Mouse (Mus musculus) ES-Bruce4 (cell line): ENCODE results near the gene Psat1. TPM values are rescaled to one million over a fixed set of nuclear protein-coding genes. Genes with fewer than 3 reads are reported as not detected.

Experiments
- H3K27ac ChIP-seq: 2 replicates; pipeline ENCODE4 v1.5.1; 2012; ENCODE audit warnings: low read length, inconsistent platforms; ENCODE audit not compliant: insufficient read depth
- H3K27me3 ChIP-seq: 2 replicates; pipeline ENCODE4 v1.6.1; 2012; ENCODE audit warnings: mild to moderate bottlenecking, low read length, inconsistent platforms; ENCODE audit not compliant: control insufficient read depth, poor library complexity, insufficient read depth, severe bottlenecking
- H3K36me3 ChIP-seq: 2 replicates; pipeline ENCODE4 v1.6.1; 2012; ENCODE audit warnings: inconsistent platforms, mild to moderate bottlenecking, low read length, moderate library complexity; ENCODE audit not compliant: control insufficient read depth, poor library complexity, insufficient read depth, severe bottlenecking
- H3K4me1 ChIP-seq: one replicate; pipeline ENCODE4 v1.8.1; 2011; ENCODE audit warnings: low read length; ENCODE audit not compliant: control insufficient read depth, insufficient read depth
- H3K4me3 ChIP-seq: 2 replicates; pipeline ENCODE4 v1.5.1; 2011; ENCODE audit warnings: low read depth, mild to moderate bottlenecking, low read length
- H3K9ac ChIP-seq: 2 replicates; pipeline ENCODE4 v1.6.1; 2012; ENCODE audit warnings: low read depth, mild to moderate bottlenecking, inconsistent platforms; ENCODE audit not compliant: poor library complexity, severe bottlenecking
- H3K9me3 ChIP-seq: replicated peaks from 2 replicates; pipeline ENCODE4 v1.6.1; 2012; ENCODE audit warnings: mild to moderate bottlenecking, low read length, inconsistent platforms; ENCODE audit not compliant: control insufficient read depth, poor library complexity, insufficient read depth, severe bottlenecking
- CTCF ChIP-seq: IDR thresholded peaks from one replicate; pipeline ENCODE4 v1.8.1; 2011; ENCODE audit warnings: low read depth, low read length
- EP300 ChIP-seq: IDR thresholded peaks from 2 replicates; pipeline ENCODE4 v1.6.1; 2011; ENCODE audit warnings: low read depth, low read length; ENCODE audit not compliant: insufficient read depth
- POLR2A ChIP-seq: IDR thresholded peaks from one replicate; pipeline ENCODE4 v1.8.1; 2011; ENCODE audit warnings: low read length; ENCODE audit not compliant: insufficient read depth
- polyA plus RNA-seq: library from polyadenylated mRNA; stranded (reverse); fragments of >200 nt; gene quantifications from 2 replicates; pipeline ENCODE4 v1.2.4, GENCODE M21; 2011; ENCODE audit warnings: low read depth; ENCODE audit not compliant: missing spikeins, insufficient read depth, insufficient read length

The Psat1 gene
- polyA plus RNA-seq, result 213 and 228 TPM in 2 replicates

DNA sequence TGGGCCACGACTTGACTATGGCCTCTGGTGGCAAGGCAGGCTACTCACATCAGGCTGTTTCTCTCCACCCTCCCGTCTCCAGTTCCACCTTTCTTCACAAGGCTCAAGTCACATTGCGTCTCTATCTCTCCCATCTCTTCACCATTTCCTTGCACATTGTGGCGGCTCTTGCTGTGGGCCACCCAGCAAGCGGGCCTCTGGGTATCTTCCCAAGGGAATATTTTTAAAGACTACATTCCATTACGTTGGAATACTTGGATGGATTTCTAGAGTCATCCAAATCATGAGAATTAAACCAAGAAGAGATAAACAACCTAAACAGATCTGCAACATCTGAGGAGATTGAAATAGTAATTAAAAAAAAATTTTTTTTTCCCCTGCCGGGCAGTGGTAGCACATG is at the start of gene Psat1:
Gene Psat1 (minus strand): TSS at position 101 of the 400 bp plus-strand sequence.
- TF ChIP-seq EP300, result no peak
- no peak for TF ChIP-seq POLR2A
- no peak for TF ChIP-seq CTCF
- no peaks in the 10 kb centered on the region for H3K9me3 ChIP-seq
- H3K27ac ChIP-seq, result 0 out of 2 replicates have a peak within 1 kb of the TSS, but pooled peaks have one; percentile 10
- no peak within 1 kb of the TSS for H3K9ac ChIP-seq
- H3K27me3 ChIP-seq, result no peaks in the 10 kb centered on the region
- no peaks in the 10 kb centered on the region for H3K36me3 ChIP-seq
- peaks cover 2% of the 10 kb centered on the region for H3K4me1 ChIP-seq
- H3K4me3 ChIP-seq, result peak within 1 kb of the TSS; percentile 29

DNA sequence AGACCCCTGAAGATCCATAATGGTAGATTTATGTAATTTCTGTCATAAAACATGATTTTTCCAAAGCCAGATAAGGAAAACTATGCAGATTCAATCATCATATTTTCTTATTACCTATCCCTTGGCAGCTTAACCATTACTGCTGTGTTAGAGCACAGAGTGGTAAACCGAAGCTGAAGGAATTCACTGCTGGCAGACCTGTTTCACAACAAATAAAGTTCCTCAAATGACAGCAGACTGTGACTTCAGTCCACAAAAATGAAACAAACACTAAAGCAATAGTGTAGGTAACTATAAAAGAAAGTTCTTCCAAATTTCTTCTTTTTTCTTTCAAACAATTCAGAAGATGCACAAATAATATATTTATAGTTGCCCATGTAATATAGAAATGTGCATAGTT is 43.0 kb upstream of the Psat1 start:
- Histone ChIP-seq H3K27me3 (no peaks in the 10 kb centered on the region), H3K27ac (no peak overlapping the region), H3K9ac (no peak overlapping the region), H3K4me1 (peaks cover 2% of the 10 kb centered on the region), H3K36me3 (no peaks in the 10 kb centered on the region), H3K4me3 (no peak overlapping the region), H3K9me3 (no peaks in the 10 kb centered on the region)
- TF ChIP-seq POLR2A (no peak), CTCF (no peak), EP300 (no peak)

DNA sequence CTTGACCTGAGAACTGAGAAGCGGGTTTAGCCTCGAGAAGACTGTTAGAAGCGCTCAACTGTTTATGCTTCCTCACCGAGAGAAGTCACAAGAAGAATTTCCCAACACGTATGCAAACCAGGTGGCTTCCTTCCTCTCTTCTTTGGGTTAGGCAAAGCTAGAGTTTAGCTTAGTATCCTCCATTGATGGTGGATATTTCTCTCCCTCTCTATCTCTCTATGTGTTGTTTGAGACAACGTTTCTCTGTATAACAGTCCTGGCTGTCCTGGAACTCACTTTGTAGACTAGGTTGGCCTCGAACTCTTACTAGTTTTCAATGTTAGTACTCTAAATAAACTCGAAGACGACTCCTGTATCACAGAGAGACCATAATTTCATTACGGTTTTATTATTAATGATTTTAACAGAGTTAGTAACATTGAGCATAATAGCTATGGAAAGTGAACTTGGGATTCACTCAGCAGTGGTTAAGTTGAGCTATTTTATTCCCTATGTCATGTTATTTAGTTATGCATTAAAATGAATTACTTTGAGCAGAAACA is 38.1 kb upstream of the Psat1 start:
- peak overlapping the region; percentile 91 for H3K4me3 ChIP-seq
- no peak for TF ChIP-seq CTCF
- TF ChIP-seq EP300, result no peak
- no peak for TF ChIP-seq POLR2A
- H3K36me3 ChIP-seq, result no peaks in the 10 kb centered on the region
- no peaks in the 10 kb centered on the region for H3K9me3 ChIP-seq
- H3K9ac ChIP-seq, result peak overlapping the region; percentile 79
- no peak overlapping the region for H3K27ac ChIP-seq
- H3K4me1 ChIP-seq, result peaks cover 2% of the 10 kb centered on the region
- H3K27me3 ChIP-seq, result no peaks in the 10 kb centered on the region

DNA sequence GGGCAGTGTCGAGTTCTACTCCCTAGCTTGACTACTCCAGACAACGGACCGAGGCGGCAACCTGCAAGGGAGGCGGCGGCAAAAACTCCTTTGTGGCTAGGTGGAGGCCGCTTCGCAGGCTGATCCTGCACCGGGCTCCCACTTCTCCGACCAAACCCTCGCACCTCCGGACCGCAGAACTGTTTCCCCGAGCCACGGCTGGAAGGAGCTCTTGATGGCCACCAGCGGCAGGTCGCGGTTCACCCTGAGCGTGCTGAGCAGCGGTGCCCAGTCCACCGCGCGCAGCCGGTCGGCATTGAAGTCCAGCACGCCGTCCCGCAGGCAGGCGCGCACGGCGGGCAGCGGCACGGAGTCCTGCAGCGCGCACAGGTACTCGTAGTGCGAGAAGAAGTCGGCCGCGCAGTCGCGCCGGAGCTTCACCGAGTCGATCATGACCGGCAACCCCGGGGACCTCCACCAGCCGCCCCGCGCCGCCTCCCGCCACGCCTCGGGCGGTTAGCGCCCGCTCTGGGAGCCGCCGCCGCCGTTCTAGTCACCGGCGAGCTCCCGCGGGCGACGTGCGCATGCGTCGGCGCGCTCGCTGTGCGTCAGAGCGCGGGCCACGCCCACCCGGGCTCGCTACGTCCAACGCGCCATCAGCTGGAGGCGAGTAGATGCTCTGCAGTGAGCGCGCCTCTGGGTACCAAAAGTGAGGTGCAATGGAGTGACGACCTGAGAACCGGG is 37.5 kb upstream of the Psat1 start, which contains the start of gene Cep78:
Gene Cep78 (minus strand): TSS at position 541 of the 723 bp plus-strand sequence.
- H3K4me3 ChIP-seq, result peak within 1 kb of the TSS; percentile 94
- H3K36me3 ChIP-seq, result no peaks in the 10 kb centered on the region
- no peak within 1 kb of the TSS for H3K27ac ChIP-seq
- no peaks in the 10 kb centered on the region for H3K9me3 ChIP-seq
- H3K27me3 ChIP-seq, result no peaks in the 10 kb centered on the region
- peak within 1 kb of the TSS; percentile 79 for H3K9ac ChIP-seq
- peaks cover 2% of the 10 kb centered on the region for H3K4me1 ChIP-seq
- TF ChIP-seq POLR2A, result peak; percentile 94
- TF ChIP-seq CTCF, result no peak
- TF ChIP-seq EP300, result peak; percentile 53; the same call in 1 of the 2 replicates

DNA sequence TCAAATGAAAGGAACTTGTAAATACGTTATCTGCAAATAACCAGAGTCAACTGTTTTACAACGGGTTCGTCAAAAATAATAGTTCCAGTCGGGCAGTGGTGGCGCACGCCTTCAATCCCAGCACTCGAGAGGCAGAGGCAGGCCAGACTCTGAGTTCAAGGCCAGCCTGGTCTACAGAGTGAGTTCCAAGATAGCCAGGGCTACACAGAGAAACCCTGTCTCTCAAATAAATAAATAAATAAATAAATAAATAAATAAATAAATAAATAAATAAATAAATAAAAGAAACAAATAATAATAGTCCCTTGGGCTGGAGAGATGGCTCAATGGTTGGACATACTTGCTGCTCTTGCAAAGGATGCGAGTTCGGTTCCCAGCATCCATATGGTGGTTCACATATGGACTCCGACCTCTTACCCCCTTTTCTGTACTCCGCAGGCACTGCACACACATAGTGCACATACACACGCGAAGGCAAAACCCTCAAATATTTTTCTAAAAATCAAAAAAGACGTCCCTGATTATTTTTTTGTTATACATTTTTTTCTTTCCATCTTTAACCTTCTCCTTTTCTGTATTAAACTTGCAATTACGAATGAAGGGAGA is 36.7 kb upstream of the Psat1 start:
- Histone ChIP-seq H3K36me3 (no peaks in the 10 kb centered on the region), H3K27me3 (no peaks in the 10 kb centered on the region), H3K27ac (no peak overlapping the region), H3K9ac (peak overlapping the region; percentile 79), H3K9me3 (no peaks in the 10 kb centered on the region), H3K4me3 (peak overlapping the region; percentile 94), H3K4me1 (peaks cover 2% of the 10 kb centered on the region)
- TF ChIP-seq EP300, result no peak
- TF ChIP-seq POLR2A, result no peak
- no peak for TF ChIP-seq CTCF
